Mouse (Mus musculus): ENCODE data around the gene Mtfmt. TPM values are rescaled to one million over a fixed set of nuclear protein-coding genes. Genes with fewer than 3 reads are reported as not detected.
A peak's percentile ranks its signal among the peaks of the same experiment; 100 is the strongest.

Mtfmt gene
- polyA plus RNA-seq (2011; ENCODE audit: insufficient read depth, insufficient read length, low replicate concordance, missing spikeins): 7.7 and 18.7 TPM in 2 replicates

GRCm38 (mm10) chr9:65435671-65436301 lies at the start of gene Mtfmt:
Mtfmt (plus strand) TSS chr9:65435782.
- TF ChIP-seq POLR2A (IDR thresholded peaks at IDR 0.05; ENCODE audit: borderline replicate concordance, control insufficient read depth, low read depth, low read length) (peak; percentile 91), CTCF (IDR thresholded peaks at IDR 0.05; ENCODE audit: control insufficient read depth, insufficient read depth, low read length) (no peak)
- under 1% methylated on average over 54 of the region's 54 CpGs for WGBS
- H3K4me3 ChIP-seq (replicated peaks; ENCODE audit: control insufficient read depth, low read depth, low read length): peak within 1 kb of the TSS; percentile 99
- H3K27ac ChIP-seq (ENCODE audit: control insufficient read depth, insufficient read depth, low read depth, low read length, poor library complexity): 0 out of 2 replicates have a peak within 1 kb of the TSS, but pooled peaks have one; percentile 47
- peaks cover 1% of the 10 kb centered on the region; the same call in 1 of the 2 replicates for H3K4me1 ChIP-seq (ENCODE audit: control insufficient read depth, insufficient read depth, low read length)

DNA sequence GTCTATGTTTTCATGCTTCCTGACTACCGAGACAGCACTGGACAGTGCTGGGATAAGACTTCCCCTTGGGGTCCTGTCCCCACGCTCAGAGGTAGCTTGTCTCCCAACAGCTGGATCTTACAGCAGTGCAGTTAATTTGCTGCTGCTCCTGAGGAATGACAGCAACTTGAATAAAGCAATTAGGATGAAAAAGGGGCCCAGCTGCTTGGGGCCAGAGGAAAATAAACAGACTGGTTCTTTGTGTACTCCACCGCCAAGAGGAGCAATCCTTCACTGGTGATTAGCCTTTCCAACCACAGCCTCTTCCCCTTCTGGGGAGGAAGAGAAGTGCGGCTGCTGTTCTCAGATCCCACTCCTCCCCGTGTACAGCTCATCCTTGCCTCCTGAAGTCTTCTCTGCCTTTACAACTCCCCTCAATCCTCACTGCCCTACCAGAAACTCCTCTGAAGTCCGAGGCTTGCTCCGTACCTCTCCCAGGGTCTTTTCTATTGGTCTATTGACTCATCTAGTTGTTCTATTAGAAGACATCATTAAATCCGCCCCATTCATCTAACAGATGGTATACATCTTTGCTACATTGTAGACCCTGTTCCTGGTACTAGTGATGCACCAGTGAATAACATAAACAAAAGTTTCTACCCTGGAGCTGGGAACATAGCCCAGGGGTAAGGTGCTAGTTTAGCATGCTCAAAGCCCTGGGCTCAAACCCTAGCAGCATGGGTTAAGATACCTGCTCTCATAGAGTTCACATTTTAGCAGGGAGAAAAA lies 49.0 kb upstream of the Mtfmt start:
- H3K4me1 ChIP-seq (ENCODE audit: control insufficient read depth, insufficient read depth, low read length): no peaks in the 10 kb centered on the region; the same call in 1 of the 2 replicates
- TF ChIP-seq POLR2A (IDR thresholded peaks at IDR 0.05; ENCODE audit: borderline replicate concordance, control insufficient read depth, low read depth, low read length) (no peak), CTCF (IDR thresholded peaks at IDR 0.05; ENCODE audit: control insufficient read depth, insufficient read depth, low read length) (no peak)
- WGBS: 42% methylated on average over 8 of the region's 8 CpGs
- H3K4me3 ChIP-seq (replicated peaks; ENCODE audit: control insufficient read depth, low read depth, low read length): no peak overlapping the region
- H3K27ac ChIP-seq (ENCODE audit: control insufficient read depth, insufficient read depth, low read depth, low read length, poor library complexity): no peak overlapping the region

DNA sequence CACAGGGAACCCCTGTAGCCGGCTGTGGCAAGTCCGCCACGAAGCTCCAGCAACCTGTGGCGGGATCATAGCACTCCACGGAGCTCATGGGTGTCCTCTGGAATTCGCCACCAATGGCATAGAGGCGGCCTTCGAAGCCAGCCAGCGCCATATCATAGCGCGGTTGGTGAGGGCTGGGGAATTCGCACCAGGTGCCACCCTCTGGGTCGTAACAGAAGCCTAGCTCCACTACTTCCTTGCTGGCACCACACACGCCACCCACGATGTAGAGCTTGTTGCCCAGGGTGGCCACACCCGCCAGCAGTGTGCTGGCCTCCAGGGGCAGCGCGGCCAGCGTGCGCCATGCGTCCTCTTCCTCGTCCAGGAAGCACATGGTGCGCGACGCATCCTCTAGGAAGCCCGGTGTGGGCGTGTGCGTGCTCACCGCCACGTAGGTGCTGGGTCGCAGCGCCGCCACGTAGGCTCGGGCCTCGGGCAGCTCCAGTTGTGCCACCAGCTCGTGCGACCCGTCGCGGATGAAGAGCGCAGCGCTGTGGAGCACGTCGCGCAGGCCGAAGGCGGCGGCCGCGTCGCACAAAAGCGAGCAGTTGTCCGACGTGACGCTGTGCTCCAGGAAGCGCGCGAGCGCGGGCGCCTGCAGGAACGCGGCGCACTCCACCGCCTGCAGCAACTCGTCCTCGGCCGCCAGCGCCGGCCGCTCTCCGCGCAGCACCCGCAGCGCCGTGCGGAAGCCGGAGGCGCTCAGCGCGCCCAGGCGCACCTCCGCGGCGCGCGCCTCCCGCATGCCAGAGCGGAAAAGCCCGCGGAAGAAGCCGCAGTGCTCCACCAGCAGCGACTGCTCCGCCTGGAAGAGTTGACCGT lies 44.6 kb upstream of the Mtfmt start:
- WGBS: 12% methylated on average over 96 of the region's 96 CpGs
- Histone ChIP-seq H3K4me1 (ENCODE audit: control insufficient read depth, insufficient read depth, low read length) (no peaks in the 10 kb centered on the region; the same call in 1 of the 2 replicates), H3K27ac (ENCODE audit: control insufficient read depth, insufficient read depth, low read depth, low read length, poor library complexity) (no peak overlapping the region), H3K4me3 (replicated peaks; ENCODE audit: control insufficient read depth, low read depth, low read length) (no peak overlapping the region)
- TF ChIP-seq POLR2A (IDR thresholded peaks at IDR 0.05; ENCODE audit: borderline replicate concordance, control insufficient read depth, low read depth, low read length): no peak

GRCm38 (mm10) chr9:65391613-65391964 lies 44.0 kb upstream of the Mtfmt start, which contains the start of gene Kbtbd13:
Kbtbd13 (minus strand) TSS chr9:65391652.
- TF ChIP-seq POLR2A (IDR thresholded peaks at IDR 0.05; ENCODE audit: borderline replicate concordance, control insufficient read depth, low read depth, low read length): no peak
- TF ChIP-seq CTCF (IDR thresholded peaks at IDR 0.05; ENCODE audit: control insufficient read depth, insufficient read depth, low read length): no peak

GRCm38 (mm10) chr9:65392638-65393364 lies 42.8 kb upstream of the Mtfmt start:
- Histone ChIP-seq H3K27ac (ENCODE audit: control insufficient read depth, insufficient read depth, low read depth, low read length, poor library complexity) (no peak overlapping the region), H3K4me3 (replicated peaks; ENCODE audit: control insufficient read depth, low read depth, low read length) (no peak overlapping the region), H3K4me1 (ENCODE audit: control insufficient read depth, insufficient read depth, low read length) (no peaks in the 10 kb centered on the region; the same call in 1 of the 2 replicates)
- TF ChIP-seq CTCF (IDR thresholded peaks at IDR 0.05; ENCODE audit: control insufficient read depth, insufficient read depth, low read length) (peak; percentile 77), POLR2A (IDR thresholded peaks at IDR 0.05; ENCODE audit: borderline replicate concordance, control insufficient read depth, low read depth, low read length) (no peak)
- 15% methylated on average over 6 of the region's 6 CpGs for WGBS

More at GRCm38 (mm10) chr9:65391613-65391964, 44.0 kb upstream of the Mtfmt start, which contains the start of gene Kbtbd13:
- no peak within 1 kb of the TSS for H3K27ac ChIP-seq (ENCODE audit: control insufficient read depth, insufficient read depth, low read depth, low read length, poor library complexity)
- no peak within 1 kb of the TSS for H3K4me3 ChIP-seq (replicated peaks; ENCODE audit: control insufficient read depth, low read depth, low read length)
- 39% methylated on average over 8 of the region's 8 CpGs for WGBS
- no peaks in the 10 kb centered on the region; the same call in 1 of the 2 replicates for H3K4me1 ChIP-seq (ENCODE audit: control insufficient read depth, insufficient read depth, low read length)

DNA sequence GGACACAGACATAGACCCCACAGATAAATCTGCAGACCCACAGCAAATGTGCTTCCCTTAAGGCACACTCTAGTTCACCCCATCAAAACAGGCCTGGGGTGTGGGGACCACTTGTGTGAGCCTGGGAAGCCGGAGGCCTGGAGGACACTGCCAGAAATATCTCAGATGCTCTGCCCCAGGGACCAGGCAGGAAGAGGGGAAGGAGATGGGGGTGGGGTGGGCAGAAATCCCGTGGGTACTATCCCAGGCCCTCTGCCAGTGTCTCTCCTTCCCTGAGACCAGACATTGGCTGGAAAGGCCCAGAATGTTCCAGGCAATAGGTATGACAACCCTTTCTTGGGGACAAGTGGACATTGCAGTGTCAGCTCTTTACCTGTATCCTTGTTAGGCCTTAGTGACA lies 42.0 kb upstream of the Mtfmt start:
- Histone ChIP-seq H3K4me1 (ENCODE audit: control insufficient read depth, insufficient read depth, low read length) (no peaks in the 10 kb centered on the region; the same call in 1 of the 2 replicates), H3K4me3 (replicated peaks; ENCODE audit: control insufficient read depth, low read depth, low read length) (no peak overlapping the region), H3K27ac (ENCODE audit: control insufficient read depth, insufficient read depth, low read depth, low read length, poor library complexity) (no peak overlapping the region)
- whole genome bisulfite sequencing: 43% methylated on average over 2 of the region's 2 CpGs
- TF ChIP-seq POLR2A (IDR thresholded peaks at IDR 0.05; ENCODE audit: borderline replicate concordance, control insufficient read depth, low read depth, low read length) (no peak), CTCF (IDR thresholded peaks at IDR 0.05; ENCODE audit: control insufficient read depth, insufficient read depth, low read length) (no peak)

GRCm38 (mm10) chr9:65394360-65394759 lies 41.2 kb upstream of the Mtfmt start:
- TF ChIP-seq CTCF (IDR thresholded peaks at IDR 0.05; ENCODE audit: control insufficient read depth, insufficient read depth, low read length) (no peak), POLR2A (IDR thresholded peaks at IDR 0.05; ENCODE audit: borderline replicate concordance, control insufficient read depth, low read depth, low read length) (no peak)
- WGBS: 65% methylated on average over 2 of the region's 2 CpGs
- H3K4me1 ChIP-seq (ENCODE audit: control insufficient read depth, insufficient read depth, low read length): no peaks in the 10 kb centered on the region; the same call in 1 of the 2 replicates
- H3K27ac ChIP-seq (ENCODE audit: control insufficient read depth, insufficient read depth, low read depth, low read length, poor library complexity): no peak overlapping the region
- H3K4me3 ChIP-seq (replicated peaks; ENCODE audit: control insufficient read depth, low read depth, low read length): no peak overlapping the region

All from bone marrow, adult 2 months (tissue).